Mouse (Mus musculus) frontal cortex, postnatal 25 days (tissue): ENCODE measurements around the gene Srgap1.

Source experiments
- DNase-seq, 2 experiments: peaks; one replicate each; pipeline ENCODE4 v3.0.0; 2022; ENCODE audit warnings: low spot score in 2 of 2

Srgap1 gene

GRCm38 (mm10) chr10:121885512-121886218 is 161.4 kb downstream of the Srgap1 start:
- no peak for DNase-seq

- DNase-seq, result no peak
Measured at GRCm38 (mm10) chr10:121882461-121882860, 164.7 kb downstream of the Srgap1 start.

- no peak for DNase-seq
Measured at GRCm38 (mm10) chr10:121878855-121879254, 168.3 kb downstream of the Srgap1 start.

- DNase-seq, result no peak
Measured at GRCm38 (mm10) chr10:121877906-121878305, 169.2 kb downstream of the Srgap1 start.

GRCm38 (mm10) chr10:121873063-121873489 is 174.0 kb downstream of the Srgap1 start:
- DNase-seq, result no peak

GRCm38 (mm10) chr10:121869941-121870340 is 177.2 kb downstream of the Srgap1 start:
- DNase-seq, result no peak

- no peak for DNase-seq
Measured at GRCm38 (mm10) chr10:121868255-121868654, 178.9 kb downstream of the Srgap1 start.

GRCm38 (mm10) chr10:121865503-121866239 is 181.4 kb downstream of the Srgap1 start:
- DNase-seq, result no peak

- no peak for DNase-seq
Measured at GRCm38 (mm10) chr10:121860924-121861323, 186.2 kb downstream of the Srgap1 start.

- no peak for DNase-seq
Measured at GRCm38 (mm10) chr10:121859803-121860571, 187.1 kb downstream of the Srgap1 start.

GRCm38 (mm10) chr10:121858911-121859310 is 188.2 kb downstream of the Srgap1 start:
- DNase-seq, result no peak

GRCm38 (mm10) chr10:121858086-121858485 is 189.0 kb downstream of the Srgap1 start:
- DNase-seq, result no peak

GRCm38 (mm10) chr10:121855863-121856446 is 191.2 kb downstream of the Srgap1 start:
- no peak for DNase-seq

- DNase-seq, result no peak
Measured at GRCm38 (mm10) chr10:121853385-121853808, 193.7 kb downstream of the Srgap1 start.

GRCm38 (mm10) chr10:121849496-121849895 is 197.6 kb downstream of the Srgap1 start:
- no peak for DNase-seq

GRCm38 (mm10) chr10:121845677-121846076 is 201.4 kb downstream of the Srgap1 start:
- DNase-seq, result no peak

- DNase-seq, result no peak
Measured at GRCm38 (mm10) chr10:121837166-121837898, 209.8 kb downstream of the Srgap1 start.

GRCm38 (mm10) chr10:121836507-121837165 is 210.5 kb downstream of the Srgap1 start:
- DNase-seq, result no peak

- no peak for DNase-seq
Measured at GRCm38 (mm10) chr10:121833443-121833842, 213.7 kb downstream of the Srgap1 start.
